Mouse (Mus musculus) hindbrain, embryonic 10.5 days (tissue): Measurements from ENCODE around the gene Rasgrp4. TPM values are rescaled to one million over a fixed set of nuclear protein-coding genes. Genes with fewer than 3 reads are reported as not detected.

Source experiments
- DNase-seq: peaks from one replicate; pipeline ENCODE4 v3.0.0-alpha.2; 2017; ENCODE audit warnings: low spot score
- H3K27ac ChIP-seq: fragments of 300-500 bp; sonication (generic); 2 replicates; pipeline ENCODE4 v1.5.1; 2016; ENCODE audit warnings: mild to moderate bottlenecking, moderate library complexity
- H3K27me3 ChIP-seq: fragments of 300-500 bp; sonication (generic); 2 replicates; pipeline ENCODE4 v1.6.1; 2016; ENCODE audit warnings: mild to moderate bottlenecking; ENCODE audit not compliant: poor library complexity, insufficient read depth, severe bottlenecking
- H3K36me3 ChIP-seq: fragments of 300-500 bp; sonication (generic); 2 replicates; pipeline ENCODE4 v1.6.1; 2016; ENCODE audit warnings: mild to moderate bottlenecking, moderate library complexity
- H3K4me1 ChIP-seq: fragments of 300-500 bp; sonication (generic); replicated peaks from 2 replicates; pipeline ENCODE4 v1.6.1; 2016; ENCODE audit warnings: mild to moderate bottlenecking
- H3K4me3 ChIP-seq: fragments of 300-500 bp; sonication (generic); 2 replicates; pipeline ENCODE4 v1.5.1; 2016; ENCODE audit warnings: mild to moderate bottlenecking, moderate library complexity
- H3K9me3 ChIP-seq: fragments of 300-500 bp; sonication (generic); 2 replicates; pipeline ENCODE4 v1.6.1; 2016; ENCODE audit warnings: mild to moderate bottlenecking, moderate library complexity
- WGBS: fragments of 180-500 bp; shearing (Covaris S2); methylation state at CpG from one replicate; pipeline ENCODE4 v1.1.7; 2016; 5-methylcytosine and 5-hydroxymethylcytosine counted together
- polyA plus RNA-seq: library from polyadenylated mRNA; unstranded; fragments of >200 nt; fragmentation: Nextera tagmentation; extraction: Ambion mirVana; gene quantifications from 2 replicates; pipeline ENCODE4 v1.2.1, GENCODE M21; 2016

Rasgrp4 gene
- polyA plus RNA-seq, 1 experiment from 2014 or later = 0.34 TPM

DNA sequence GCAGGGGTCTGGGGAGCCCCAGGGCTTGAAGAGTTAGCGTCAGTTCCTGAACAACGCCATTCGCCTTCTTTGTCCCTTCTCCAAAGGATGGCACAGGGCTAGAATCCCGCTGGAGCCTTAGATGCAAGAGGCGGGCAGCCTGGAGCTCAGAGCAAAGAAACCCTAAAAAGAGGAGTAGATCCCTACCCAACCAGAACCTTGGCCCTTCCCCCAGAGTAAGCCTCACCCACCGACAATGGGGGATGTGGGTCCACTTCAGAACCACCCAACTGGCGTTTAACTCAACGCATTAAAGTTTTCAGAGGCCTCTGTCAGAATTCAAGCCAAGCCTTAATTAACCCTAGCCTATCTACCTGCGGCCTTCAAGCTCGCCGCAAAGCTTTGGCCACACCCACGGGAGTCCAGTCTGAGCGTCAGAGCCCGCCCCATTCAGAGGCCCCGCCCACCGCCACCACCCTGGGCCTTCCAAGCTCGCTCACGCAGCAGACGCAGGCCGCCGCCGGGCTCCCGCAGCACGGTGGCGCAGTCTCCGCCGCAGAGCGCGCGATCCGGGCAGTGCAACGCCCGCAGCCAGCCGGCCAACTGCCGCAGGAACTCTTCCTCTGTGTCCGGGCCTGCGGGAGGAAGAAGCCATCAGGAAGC lies 20.7 kb downstream of the Rasgrp4 start:
- peaks cover 7% of the 10 kb centered on the region; the same call in 1 of the 2 replicates for H3K9me3 ChIP-seq
- peaks cover 12% of the 10 kb centered on the region; the same call in 1 of the 2 replicates for H3K36me3 ChIP-seq
- DNase-seq = peak; percentile 88
- peak overlapping the region; percentile 88 for H3K27ac ChIP-seq
- WGBS = 7% methylated on average over 37 of the region's 37 CpGs
- peaks cover 33% of the 10 kb centered on the region for H3K4me1 ChIP-seq
- H3K27me3 ChIP-seq = peaks cover 28% of the 10 kb centered on the region
- H3K4me3 ChIP-seq = peak overlapping the region; percentile 71

GRCm38 (mm10) chr7:29155838-29156782 lies 21.5 kb downstream of the Rasgrp4 start, which contains the start of gene Fam98c:
Gene Fam98c, minus strand, starts transcription at chr7:29156234.
- Histone ChIP-seq H3K4me1 (peaks cover 33% of the 10 kb centered on the region), H3K4me3 (peak within 1 kb of the TSS; percentile 71), H3K27me3 (peaks cover 30% of the 10 kb centered on the region), H3K9me3 (peaks cover 7% of the 10 kb centered on the region; the same call in 1 of the 2 replicates), H3K36me3 (peaks cover 16% of the 10 kb centered on the region; the same call in 1 of the 2 replicates), H3K27ac (peak within 1 kb of the TSS; percentile 88)
- WGBS = 3% methylated on average over 68 of the region's 68 CpGs
- peak; percentile 85 for DNase-seq

DNA sequence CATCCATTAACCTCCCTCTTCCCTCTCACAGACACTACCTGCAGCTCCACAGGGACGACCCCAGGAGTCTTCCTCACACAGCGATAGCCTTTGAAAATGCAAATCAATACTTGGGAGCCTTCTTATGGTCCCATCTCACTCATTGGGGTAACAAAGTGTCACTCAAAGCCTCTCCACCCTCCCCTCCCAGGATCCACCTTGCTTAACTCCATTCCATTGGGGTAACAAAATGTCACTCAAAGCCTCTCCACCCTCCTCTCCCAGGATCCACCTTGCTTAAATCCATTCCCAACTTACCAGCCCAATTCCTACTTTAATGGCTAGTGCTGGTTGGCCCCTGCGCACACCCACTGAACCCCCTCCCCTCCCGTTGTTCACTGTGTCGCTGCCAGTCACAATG lies 23.6 kb downstream of the Rasgrp4 start:
- H3K27ac ChIP-seq = peak overlapping the region; percentile 17; the same call in 1 of the 2 replicates
- H3K27me3 ChIP-seq = peaks cover 39% of the 10 kb centered on the region
- H3K36me3 ChIP-seq = peaks cover 34% of the 10 kb centered on the region
- H3K9me3 ChIP-seq = peaks cover 7% of the 10 kb centered on the region; the same call in 1 of the 2 replicates
- H3K4me1 ChIP-seq = peaks cover 49% of the 10 kb centered on the region
- WGBS = 2% methylated on average over 5 of the region's 5 CpGs
- 0 out of 2 replicates have a peak overlapping the region, but pooled peaks have one; percentile 2 for H3K4me3 ChIP-seq
- no peak for DNase-seq

DNA sequence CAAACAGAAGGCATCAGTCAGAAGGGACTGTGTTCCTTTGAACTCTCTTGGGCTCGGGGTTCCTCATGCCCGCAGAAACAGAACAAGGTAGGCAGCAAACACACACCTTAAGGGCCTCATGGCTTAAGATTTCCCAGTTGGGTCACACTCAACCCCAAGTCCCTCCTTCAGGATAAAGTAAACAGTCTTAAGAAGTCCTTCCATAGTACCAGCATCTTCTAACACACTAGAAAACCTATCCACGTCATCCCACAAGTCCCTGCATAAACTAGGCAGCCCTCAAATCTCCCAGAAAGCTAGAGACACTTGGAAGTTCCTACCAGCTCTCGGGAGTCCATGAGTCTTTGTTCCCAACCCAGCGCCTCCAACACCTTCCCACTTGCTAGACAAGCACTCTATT lies 27.6 kb downstream of the Rasgrp4 start:
- Histone ChIP-seq H3K4me3 (no peak overlapping the region), H3K36me3 (peaks cover 36% of the 10 kb centered on the region), H3K9me3 (no peaks in the 10 kb centered on the region), H3K27me3 (peaks cover 47% of the 10 kb centered on the region), H3K4me1 (peaks cover 33% of the 10 kb centered on the region), H3K27ac (no peak overlapping the region)
- WGBS = 77% methylated on average over 5 of the region's 5 CpGs
- no peak for DNase-seq

GRCm38 (mm10) chr7:29162750-29163525 lies 28.3 kb downstream of the Rasgrp4 start:
- Histone ChIP-seq H3K36me3 (peaks cover 36% of the 10 kb centered on the region), H3K9me3 (no peaks in the 10 kb centered on the region), H3K27me3 (peaks cover 49% of the 10 kb centered on the region), H3K27ac (no peak overlapping the region), H3K4me3 (no peak overlapping the region), H3K4me1 (peaks cover 39% of the 10 kb centered on the region)
- DNase-seq = no peak
- 22% methylated on average over 9 of the region's 9 CpGs for WGBS

DNA sequence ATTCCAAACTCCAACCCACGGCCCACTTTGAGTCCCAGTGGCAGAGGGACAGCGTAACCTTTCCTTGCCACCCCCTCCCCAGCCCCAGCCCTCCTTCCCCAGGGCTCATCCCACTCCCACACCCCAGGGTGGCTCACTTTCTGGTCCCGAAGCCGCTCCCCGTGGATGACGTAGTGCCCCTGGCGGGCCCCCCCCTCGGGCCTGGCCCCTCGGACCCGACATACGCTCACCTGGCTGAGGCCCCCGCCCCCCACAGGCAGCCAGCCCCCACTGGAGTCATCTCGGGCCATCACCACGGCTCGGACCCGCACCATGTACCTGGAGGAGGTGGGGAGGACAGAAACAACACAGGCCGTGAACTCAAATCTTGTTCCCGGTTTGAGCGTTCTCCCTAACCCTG lies 33.0 kb downstream of the Rasgrp4 start:
- H3K27ac ChIP-seq = peak overlapping the region; percentile 94
- WGBS = 13% methylated on average over 19 of the region's 19 CpGs
- DNase-seq = no peak
- peaks cover 62% of the 10 kb centered on the region for H3K4me1 ChIP-seq
- H3K9me3 ChIP-seq = no peaks in the 10 kb centered on the region
- H3K4me3 ChIP-seq = peak overlapping the region; percentile 76
- peaks cover 39% of the 10 kb centered on the region for H3K27me3 ChIP-seq
- H3K36me3 ChIP-seq = peaks cover 20% of the 10 kb centered on the region

DNA sequence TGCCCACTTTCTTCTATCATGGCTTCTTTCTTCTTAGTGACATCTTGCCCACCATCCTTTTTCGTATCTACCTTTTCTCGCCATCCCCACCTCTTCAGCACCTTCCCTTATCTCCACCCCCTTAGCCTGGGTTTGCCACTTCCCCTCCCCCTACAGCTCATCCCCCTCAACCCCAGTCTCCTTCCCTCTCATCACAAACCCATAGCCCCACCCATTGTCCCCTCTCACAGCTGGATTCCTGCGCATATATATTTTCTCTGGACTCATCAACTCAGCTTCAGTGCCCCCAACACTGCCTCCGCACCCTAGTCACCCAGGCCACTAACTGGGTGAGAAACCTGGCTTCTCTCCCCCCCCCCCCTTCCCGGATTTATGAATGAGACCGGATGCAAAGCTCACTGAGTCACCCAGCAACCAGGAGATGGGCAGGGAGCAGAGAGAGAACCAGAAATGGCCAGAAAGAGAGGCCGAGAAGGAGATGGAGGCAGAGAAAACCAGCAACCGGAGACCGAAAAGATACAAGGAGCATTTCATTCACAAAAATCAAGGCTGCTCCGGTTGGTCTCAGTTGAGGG lies 33.6 kb downstream of the Rasgrp4 start:
- no peaks in the 10 kb centered on the region for H3K9me3 ChIP-seq
- peaks cover 62% of the 10 kb centered on the region for H3K4me1 ChIP-seq
- H3K36me3 ChIP-seq = peaks cover 20% of the 10 kb centered on the region
- peak overlapping the region; percentile 94 for H3K27ac ChIP-seq
- WGBS = 2% methylated on average over 10 of the region's 10 CpGs
- peak; percentile 31 for DNase-seq
- peaks cover 45% of the 10 kb centered on the region for H3K27me3 ChIP-seq
- peak overlapping the region; percentile 76 for H3K4me3 ChIP-seq

- Histone ChIP-seq H3K27me3 (peaks cover 51% of the 10 kb centered on the region), H3K4me1 (peaks cover 67% of the 10 kb centered on the region), H3K4me3 (peak overlapping the region; percentile 76), H3K36me3 (peaks cover 20% of the 10 kb centered on the region), H3K27ac (peak overlapping the region; percentile 94), H3K9me3 (no peaks in the 10 kb centered on the region)
- DNase-seq = peak; percentile 65
- WGBS = under 1% methylated on average over 14 of the region's 14 CpGs
These were observed 34.2 kb downstream of the Rasgrp4 start for GRCm38 (mm10) chr7:29168791-29169230.

DNA sequence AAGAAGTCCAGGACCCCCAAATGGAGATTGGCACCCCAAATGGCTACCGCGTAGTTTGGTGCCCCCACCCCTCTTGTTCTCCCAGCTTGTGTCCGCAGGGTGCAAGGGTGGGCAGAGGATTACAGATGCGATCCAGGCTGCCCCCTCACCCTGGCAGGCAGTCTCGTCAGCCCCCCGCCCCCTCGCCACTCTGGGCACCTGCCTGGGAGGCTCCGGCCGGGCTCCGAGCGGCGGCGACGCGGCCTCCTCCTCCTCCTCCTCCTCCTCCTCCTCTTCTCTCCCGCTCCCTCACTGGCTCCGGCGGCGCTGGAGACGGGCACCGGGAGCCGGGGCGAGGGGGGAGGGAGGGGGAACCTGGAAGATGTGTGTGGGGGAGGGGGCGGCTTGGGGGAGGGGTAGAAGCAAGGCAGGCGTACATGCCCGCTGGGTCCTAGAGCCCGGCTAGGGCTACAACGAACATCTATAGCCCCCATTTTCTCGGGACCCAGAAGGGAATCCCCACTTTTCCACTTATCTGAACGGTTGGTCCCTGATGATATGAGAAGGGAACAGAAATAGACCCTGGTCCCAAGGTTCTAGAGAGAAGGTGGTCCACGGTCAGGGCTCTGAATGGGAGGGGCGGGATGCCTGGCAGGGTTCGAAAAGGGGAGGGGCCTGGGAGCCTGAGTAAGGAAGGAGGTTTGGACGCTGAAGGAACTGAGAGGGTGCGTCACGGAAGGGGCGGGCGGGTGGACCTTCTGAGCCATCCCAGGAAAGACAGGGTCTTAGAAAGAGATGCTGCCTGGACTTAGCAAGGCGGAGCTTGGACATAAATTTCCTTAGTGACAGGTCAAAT lies 34.8 kb downstream of the Rasgrp4 start:
- Histone ChIP-seq H3K9me3 (no peaks in the 10 kb centered on the region), H3K4me1 (peaks cover 67% of the 10 kb centered on the region), H3K4me3 (peak overlapping the region; percentile 76), H3K36me3 (peaks cover 25% of the 10 kb centered on the region), H3K27ac (peak overlapping the region; percentile 94), H3K27me3 (peaks cover 57% of the 10 kb centered on the region)
- peak; percentile 88 for DNase-seq
- 1% methylated on average over 33 of the region's 39 CpGs for WGBS

DNA sequence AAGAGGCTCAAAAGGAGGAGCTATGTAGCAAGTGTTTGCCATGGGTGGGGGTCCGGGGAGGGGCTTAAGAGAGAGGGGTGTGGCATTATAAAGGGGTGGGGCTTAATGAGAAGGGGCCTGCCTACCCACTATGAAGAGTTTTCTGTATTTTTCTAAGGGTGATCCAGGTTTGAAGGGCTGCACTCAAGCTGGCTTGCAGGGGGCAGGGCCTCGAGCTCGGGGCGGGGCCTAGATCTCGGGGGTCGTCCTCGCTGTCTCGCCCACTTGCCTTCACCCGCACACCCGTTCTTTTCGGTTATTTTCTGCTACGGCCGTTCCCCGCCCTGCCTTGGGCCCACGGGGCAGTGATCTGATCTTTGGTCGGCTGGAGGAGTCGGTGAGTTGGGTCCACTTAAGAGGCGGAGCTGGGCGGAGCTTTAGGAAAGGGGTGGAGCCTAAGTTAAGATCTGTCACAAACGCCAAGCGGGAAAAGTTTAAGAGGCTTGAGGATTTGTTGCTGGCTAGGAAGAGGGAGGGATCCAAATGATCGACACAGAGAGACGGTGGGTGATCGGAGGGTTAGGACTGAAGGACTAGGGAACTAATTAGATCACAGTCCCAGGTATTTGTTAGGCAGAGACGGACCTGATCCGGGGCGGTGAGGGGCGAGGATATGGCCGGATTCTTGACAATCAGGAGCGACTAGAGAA lies 35.6 kb downstream of the Rasgrp4 start, which contains the start of the genes Ggn and Spred3:
Gene Ggn, plus strand, starts transcription at position 145 of the 689 bp plus-strand sequence.
Gene Spred3, minus strand, starts transcription at position 346 of the 689 bp plus-strand sequence.
- whole genome bisulfite sequencing = under 1% methylated on average over 30 of the region's 30 CpGs

More for the DNA sequence above, 35.6 kb downstream of the Rasgrp4 start, which contains the start of the genes Ggn and Spred3:
- no peaks in the 10 kb centered on the region for H3K9me3 ChIP-seq
- peaks cover 63% of the 10 kb centered on the region for H3K27me3 ChIP-seq
- peaks cover 32% of the 10 kb centered on the region for H3K36me3 ChIP-seq
- H3K4me3 ChIP-seq = peak within 1 kb of the TSS; percentile 76
- DNase-seq = peak; percentile 76
- H3K27ac ChIP-seq = peak within 1 kb of the TSS; percentile 94
- H3K4me1 ChIP-seq = peaks cover 67% of the 10 kb centered on the region
